Mouse (Mus musculus) adrenal gland, postnatal 4 days (tissue): ENCODE results near the gene Lims1. TPM values are rescaled to one million over a fixed set of nuclear protein-coding genes. Genes with fewer than 3 reads are reported as not detected.

Experiments used
- DNase-seq, 2 experiments: peaks; one replicate each; pipeline ENCODE4 v3.0.0; 2021 to 2022; ENCODE audit warnings: low spot score in 2 of 2, mixed read lengths in 2 of 2
- total RNA-seq, 2 experiments: library from RNA; stranded (reverse); gene quantifications; 2 replicates each; pipeline ENCODE4 v1.2.3; 2021

Gene Lims1
- total RNA-seq, 2 experiments from 2014 or later: 78.3 to 80.1 TPM

DNA sequence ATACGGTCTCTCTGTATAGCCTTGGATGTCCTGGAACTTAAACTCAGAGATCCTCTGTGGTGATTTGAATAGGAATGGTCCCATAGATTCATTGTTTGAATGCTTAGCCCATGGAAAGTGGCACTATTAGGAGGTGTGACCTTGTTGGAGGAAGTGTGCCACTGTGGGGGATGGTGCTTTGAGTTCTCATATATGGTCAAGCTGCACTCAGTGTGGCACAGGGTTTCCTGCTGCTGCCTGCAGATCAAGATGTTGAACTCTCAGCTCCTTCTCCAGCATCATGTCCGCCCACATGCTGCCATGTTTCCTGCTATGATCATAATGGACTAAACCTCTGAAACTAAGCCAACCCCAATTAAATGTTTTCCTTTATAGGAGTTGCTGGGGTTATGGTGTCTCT lies 104.7 kb downstream of the Lims1 start:
- no peak for DNase-seq

DNA sequence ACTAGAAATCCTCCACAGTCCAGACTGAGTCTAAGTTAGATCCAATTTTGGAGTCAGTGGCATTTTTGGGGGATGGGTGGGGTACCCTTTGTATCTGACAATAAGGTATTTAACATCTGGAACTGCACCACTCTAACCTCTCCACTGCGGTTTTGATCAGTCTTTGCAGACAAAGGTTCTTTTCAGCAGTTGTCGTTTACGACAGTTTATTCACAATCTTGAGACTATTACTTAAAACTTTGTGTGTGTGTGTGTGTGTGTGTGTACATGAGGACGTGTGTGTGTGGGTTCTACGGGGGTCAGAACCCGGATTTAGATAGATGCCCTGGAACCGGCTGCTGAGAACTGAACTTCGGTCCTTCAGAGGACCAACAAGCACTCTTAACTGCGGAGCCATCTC lies 122.6 kb downstream of the Lims1 start:
- no peak for DNase-seq

DNA sequence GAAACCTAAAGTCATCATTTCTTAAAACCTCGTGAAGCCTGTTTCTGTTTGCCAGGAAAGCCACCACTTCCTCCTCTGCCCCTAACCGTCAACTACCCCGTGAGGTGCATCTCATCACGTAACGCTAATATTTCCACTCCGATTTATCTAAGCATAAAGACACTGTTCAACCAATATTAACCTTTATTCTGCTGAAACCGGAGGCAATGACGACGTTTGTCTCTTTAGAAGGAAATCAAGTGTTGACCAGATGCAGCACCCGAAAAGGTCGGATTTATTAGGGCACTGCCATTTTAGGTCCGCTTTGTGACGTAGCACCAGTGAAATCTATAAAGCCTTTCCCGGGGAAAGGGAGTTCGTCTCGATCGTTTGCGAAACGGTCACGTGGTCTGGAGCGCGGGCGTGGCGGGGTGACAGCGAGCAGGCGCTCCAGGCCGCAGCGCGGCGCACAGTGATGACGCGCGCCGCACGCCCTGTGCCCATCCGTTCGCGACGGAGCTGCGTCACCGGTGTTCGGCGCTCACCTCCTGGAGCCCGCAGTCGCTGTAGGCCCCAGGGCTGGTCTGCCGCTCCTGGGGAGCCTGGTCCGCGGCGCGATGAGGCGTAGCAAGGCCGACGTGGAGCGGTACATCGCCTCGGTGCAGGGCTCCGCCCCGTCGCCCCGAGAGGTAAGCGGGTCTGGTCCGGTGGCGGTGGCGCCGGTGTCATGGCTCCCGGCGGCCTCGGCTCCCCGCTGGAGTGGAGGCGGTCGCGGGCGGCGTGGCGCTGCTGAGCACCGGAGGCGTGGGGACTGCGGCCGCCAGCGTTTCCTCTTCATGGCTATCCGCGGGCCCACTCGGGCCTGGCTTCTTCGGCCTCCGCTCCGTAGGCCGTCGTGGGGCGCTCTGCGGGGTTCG lies 123.4 kb downstream of the Lims1 start, which contains the start of gene Ranbp2:
Gene Ranbp2, plus strand, starts transcription at position 537 of the 896 bp plus-strand sequence.
- peak; percentile 87 to 88 for DNase-seq

DNA sequence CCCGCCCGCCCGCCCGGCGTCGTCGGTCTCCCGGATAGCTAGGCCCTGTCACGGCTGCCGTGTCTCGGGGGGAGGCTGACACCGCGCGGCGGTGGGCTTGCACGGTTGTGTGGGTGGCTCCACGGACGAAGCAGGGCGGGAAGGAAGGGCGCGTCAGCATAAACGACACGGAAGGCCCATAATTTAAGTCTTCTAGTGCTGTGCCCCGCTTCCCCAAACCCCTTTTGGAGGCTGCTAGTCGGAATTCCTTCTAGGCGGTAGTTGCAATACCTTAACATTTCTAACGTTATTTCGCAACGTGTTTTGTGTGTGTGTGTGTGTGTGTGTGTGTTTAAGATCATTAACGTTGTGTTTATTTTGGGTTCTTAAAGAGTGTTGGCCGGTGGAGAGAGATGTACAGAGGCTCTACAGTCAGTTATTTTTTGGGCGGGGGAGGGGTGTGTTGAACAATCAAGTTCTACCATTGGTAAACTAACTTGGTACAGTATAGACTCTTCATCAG lies 124.1 kb downstream of the Lims1 start:
- peak; percentile 14 to 39 for DNase-seq

DNA sequence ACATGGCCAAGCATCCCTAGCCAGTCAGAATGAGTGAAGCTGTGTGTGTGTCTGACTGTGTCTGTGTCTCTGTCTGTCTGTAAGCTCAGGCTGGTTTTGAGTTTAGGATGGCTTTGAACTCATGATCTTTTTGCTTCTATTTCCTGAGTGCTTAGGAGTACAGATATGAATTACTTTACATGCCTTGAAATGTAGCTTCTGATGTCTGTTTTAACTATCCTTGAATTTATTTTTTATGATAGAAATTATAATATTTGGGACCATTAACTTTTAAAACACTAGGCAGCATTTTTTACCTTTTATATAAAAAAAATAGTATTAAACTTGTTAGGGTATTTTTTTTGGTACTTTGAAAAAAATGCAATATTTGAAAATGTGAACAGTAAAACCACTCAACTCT lies 128.3 kb downstream of the Lims1 start:
- no peak for DNase-seq

DNA sequence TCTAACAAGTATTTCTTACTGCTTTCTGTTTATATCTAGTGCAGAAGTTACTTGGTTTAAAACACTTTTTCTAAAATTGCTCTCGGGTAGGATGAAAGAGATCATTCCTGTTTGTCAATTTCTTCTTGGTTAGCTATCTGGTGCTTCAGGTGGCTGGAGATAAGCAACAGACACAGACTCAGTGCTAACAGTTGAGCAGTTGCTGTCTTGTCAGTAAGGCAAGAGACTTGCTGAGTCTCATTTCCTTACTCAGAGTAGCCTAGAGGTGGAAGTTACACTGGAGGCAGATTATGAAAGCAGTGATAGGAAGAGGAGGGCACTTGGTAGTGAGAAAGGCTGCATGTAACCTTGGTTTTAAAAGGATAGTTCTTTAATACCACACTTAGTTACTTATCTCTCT lies 128.9 kb downstream of the Lims1 start:
- DNase-seq: no peak

DNA sequence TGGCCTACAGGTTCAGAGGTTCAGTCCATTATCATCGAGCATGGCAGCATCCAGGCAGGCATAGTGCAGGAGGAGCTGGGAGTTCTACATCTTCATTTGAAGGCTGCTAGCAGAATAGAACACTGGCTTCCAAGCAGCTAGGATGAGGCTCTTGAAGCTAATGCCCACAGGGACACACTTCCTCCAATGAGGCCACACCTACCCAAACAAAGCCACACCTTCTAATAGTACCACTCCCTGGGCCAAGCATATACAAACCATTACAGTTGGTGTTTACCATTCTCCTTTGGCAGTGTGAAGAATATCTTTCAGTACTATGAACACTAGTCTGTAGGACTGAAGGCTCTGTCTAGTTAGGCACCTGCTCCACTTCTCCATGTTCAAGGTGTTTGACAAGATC lies 136.6 kb downstream of the Lims1 start:
- no peak for DNase-seq

Other genes with a start within 250 kb of the Lims1 start
- gene AW822073, start 98.5 kb upstream of the Lims1 start, total RNA-seq: not detected
- gene Duxf3, start 90.8 kb upstream of the Lims1 start, total RNA-seq: not detected
- gene Gm4981, start 86.8 kb upstream of the Lims1 start, total RNA-seq: not detected
- 10 to 100 TPM; 51.6 to 56.6 TPM for gene Gcc2, start 68.0 kb upstream of the Lims1 start, total RNA-seq
- gene Ranbp2, start 123.5 kb downstream of the Lims1 start, total RNA-seq: 10 to 100 TPM; 69.2 to 80.6 TPM
- gene Ccdc138, start 174.5 kb downstream of the Lims1 start, total RNA-seq: 1 to 10 TPM; 4.8 to 4.9 TPM